Mouse (Mus musculus) cerebral cortex, adult 2 months (tissue): ENCODE data around the gene Chchd6.

Source experiments
- WGBS: fragments of 180-500 bp; shearing (Covaris S2); methylation state at CpG from one replicate; pipeline ENCODE4 v1.1.7; 2018; 5-methylcytosine and 5-hydroxymethylcytosine counted together

Gene Chchd6

GRCm38 (mm10) chr6:89392213-89392612 is 203.2 kb downstream of the Chchd6 start:
- 96% methylated on average over 2 of the region's 2 CpGs for WGBS

GRCm38 (mm10) chr6:89389771-89390170 is 205.7 kb downstream of the Chchd6 start:
- WGBS, result 84% methylated on average over 7 of the region's 7 CpGs

GRCm38 (mm10) chr6:89386956-89387355 is 208.5 kb downstream of the Chchd6 start:
- WGBS, result 77% methylated on average over 1 of the region's 1 CpGs

- 87% methylated on average over 2 of the region's 2 CpGs for WGBS
Observed at GRCm38 (mm10) chr6:89384699-89385098, 210.8 kb downstream of the Chchd6 start.

- WGBS, result 77% methylated on average over 5 of the region's 5 CpGs
Observed at GRCm38 (mm10) chr6:89381851-89382250, 213.6 kb downstream of the Chchd6 start.

- 75% methylated on average over 3 of the region's 3 CpGs for WGBS
Observed at GRCm38 (mm10) chr6:89381172-89381571, 214.3 kb downstream of the Chchd6 start.

- WGBS, result 71% methylated on average over 3 of the region's 3 CpGs
Observed at GRCm38 (mm10) chr6:89380751-89381150, 214.7 kb downstream of the Chchd6 start.

GRCm38 (mm10) chr6:89378264-89378663 is 217.2 kb downstream of the Chchd6 start:
- WGBS, result 82% methylated on average over 2 of the region's 2 CpGs

- WGBS, result 87% methylated on average over 3 of the region's 3 CpGs
Observed at GRCm38 (mm10) chr6:89364342-89364741, 231.1 kb downstream of the Chchd6 start.

- 8% methylated on average over 16 of the region's 16 CpGs for WGBS
Observed at GRCm38 (mm10) chr6:89363107-89363451, 232.4 kb downstream of the Chchd6 start.

- 3% methylated on average over 94 of the region's 110 CpGs for WGBS
Observed at GRCm38 (mm10) chr6:89362281-89363106, 233.0 kb downstream of the Chchd6 start, which contains the start of gene Plxna1. Plxna1 (minus strand) TSS chr6:89362620.

- 1% methylated on average over 80 of the region's 80 CpGs for WGBS
Observed at GRCm38 (mm10) chr6:89361418-89362280, 233.8 kb downstream of the Chchd6 start.

GRCm38 (mm10) chr6:89360709-89361417 is 234.6 kb downstream of the Chchd6 start:
- WGBS, result 43% methylated on average over 8 of the region's 8 CpGs

GRCm38 (mm10) chr6:89359771-89360708 is 235.4 kb downstream of the Chchd6 start:
- WGBS, result 46% methylated on average over 20 of the region's 20 CpGs

GRCm38 (mm10) chr6:89359192-89359591 is 236.3 kb downstream of the Chchd6 start:
- 81% methylated on average over 3 of the region's 3 CpGs for WGBS

- 41% methylated on average over 7 of the region's 7 CpGs for WGBS
Observed at GRCm38 (mm10) chr6:89355661-89356060, 239.8 kb downstream of the Chchd6 start.

GRCm38 (mm10) chr6:89354726-89355125 is 240.7 kb downstream of the Chchd6 start:
- 80% methylated on average over 12 of the region's 12 CpGs for WGBS

GRCm38 (mm10) chr6:89354076-89354475 is 241.4 kb downstream of the Chchd6 start:
- WGBS, result 75% methylated on average over 5 of the region's 5 CpGs

GRCm38 (mm10) chr6:89353101-89353500 is 242.4 kb downstream of the Chchd6 start:
- WGBS, result 57% methylated on average over 8 of the region's 8 CpGs

GRCm38 (mm10) chr6:89351441-89352137 is 243.9 kb downstream of the Chchd6 start:
- WGBS, result 29% methylated on average over 5 of the region's 5 CpGs
